Mouse (Mus musculus) thymus, adult 2 months (tissue): ENCODE data around the gene Dcun1d4.

ENCODE experiments used
- CTCF ChIP-seq: fragments of 200-500 bp; IDR thresholded peaks from 2 replicates; pipeline ENCODE4 v1.5.1; 2012; ENCODE audit warnings: mild to moderate bottlenecking, control low read depth, low read length, moderate library complexity, borderline replicate concordance; ENCODE audit not compliant: control insufficient read depth, poor library complexity, insufficient read depth; ENCODE audit errors: extremely low read depth
- POLR2A ChIP-seq: fragments of 200-500 bp; IDR thresholded peaks from 2 replicates; pipeline ENCODE4 v1.6.1; 2012; ENCODE audit warnings: mild to moderate bottlenecking, low read length, control low read depth, moderate library complexity; ENCODE audit not compliant: control insufficient read depth, poor library complexity, insufficient read depth; ENCODE audit errors: extremely low read depth

DNA sequence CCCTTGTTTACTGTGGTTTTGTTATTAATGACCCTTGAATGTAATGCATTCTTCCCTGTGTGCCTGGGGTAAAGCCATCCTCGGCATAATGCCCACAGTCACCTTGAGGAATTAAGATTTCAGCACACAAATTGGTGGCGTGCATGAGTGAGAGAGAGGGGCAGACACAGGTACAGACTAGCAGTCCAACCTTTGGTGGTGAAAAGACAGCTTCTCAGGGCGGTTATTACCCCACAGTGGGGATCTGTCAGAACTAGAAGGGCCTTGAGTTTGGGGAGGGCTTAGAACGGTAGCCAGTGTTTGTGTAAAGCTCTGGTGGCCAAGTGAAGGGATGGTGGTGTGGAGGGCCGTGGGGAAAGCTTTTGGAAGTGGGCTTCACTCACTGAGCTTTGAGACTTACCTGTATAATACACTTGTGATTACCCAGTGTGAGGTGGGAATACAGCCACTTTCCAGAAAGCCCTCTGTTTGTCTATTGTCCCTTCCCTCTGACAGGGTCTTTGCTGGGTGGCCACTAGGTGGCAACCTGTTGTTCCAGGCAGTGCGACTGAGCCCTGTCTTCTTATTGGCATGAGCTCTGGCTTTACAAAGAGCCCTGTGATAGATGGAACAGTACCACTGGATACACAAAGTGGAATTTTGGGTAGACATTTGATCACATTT, 59.2 kb downstream of the Dcun1d4 start:
- TF ChIP-seq POLR2A: no peak
- peak; percentile 59; the same call in 1 of the 2 replicates for TF ChIP-seq CTCF
